Mouse (Mus musculus) embryonic facial prominence, embryonic 10.5 days (tissue): ENCODE data around the gene Stx11. TPM values are rescaled to one million over a fixed set of nuclear protein-coding genes. Genes with fewer than 3 reads are reported as not detected.
"Not testable (repeated sequence)": the region's sequence is repeated elsewhere in the genome, so short reads cannot be mapped to it uniquely, and the experiment has no call there.

Source experiments
- DNase-seq: peaks from one replicate; pipeline ENCODE4 v3.0.0-alpha.2; 2017; ENCODE audit warnings: low spot score
- H3K27ac ChIP-seq: fragments of 300-500 bp; sonication (generic); replicated peaks from 2 replicates; pipeline ENCODE4 v1.5.1; 2016; ENCODE audit warnings: mild to moderate bottlenecking
- H3K27me3 ChIP-seq: fragments of 300-500 bp; sonication (generic); replicated peaks from 2 replicates; pipeline ENCODE4 v1.6.1; 2016; ENCODE audit warnings: low read depth, mild to moderate bottlenecking; ENCODE audit not compliant: poor library complexity, severe bottlenecking
- H3K36me3 ChIP-seq: fragments of 300-500 bp; sonication (generic); replicated peaks from 2 replicates; pipeline ENCODE4 v1.6.1; 2016; ENCODE audit warnings: mild to moderate bottlenecking, moderate library complexity
- H3K4me1 ChIP-seq: fragments of 300-500 bp; sonication (generic); 2 replicates; pipeline ENCODE4 v1.6.1; 2016
- H3K4me3 ChIP-seq: fragments of 300-500 bp; sonication (generic); 2 replicates; pipeline ENCODE4 v1.5.1; 2016; ENCODE audit warnings: mild to moderate bottlenecking, moderate library complexity
- H3K9me3 ChIP-seq: fragments of 300-500 bp; sonication (generic); 2 replicates; pipeline ENCODE4 v1.6.1; 2016; ENCODE audit warnings: mild to moderate bottlenecking
- WGBS: fragments of 180-500 bp; shearing (Covaris S2); methylation state at CpG from one replicate; pipeline ENCODE4 v1.1.7; 2016; 5-methylcytosine and 5-hydroxymethylcytosine counted together
- polyA plus RNA-seq: library from polyadenylated mRNA; unstranded; fragments of >200 nt; fragmentation: Nextera tagmentation; extraction: Ambion mirVana; gene quantifications from 2 replicates; pipeline ENCODE4 v1.2.1, GENCODE M21; 2016

The Stx11 gene
- polyA plus RNA-seq, 1 experiment from 2014 or later, result 1.0 TPM

DNA sequence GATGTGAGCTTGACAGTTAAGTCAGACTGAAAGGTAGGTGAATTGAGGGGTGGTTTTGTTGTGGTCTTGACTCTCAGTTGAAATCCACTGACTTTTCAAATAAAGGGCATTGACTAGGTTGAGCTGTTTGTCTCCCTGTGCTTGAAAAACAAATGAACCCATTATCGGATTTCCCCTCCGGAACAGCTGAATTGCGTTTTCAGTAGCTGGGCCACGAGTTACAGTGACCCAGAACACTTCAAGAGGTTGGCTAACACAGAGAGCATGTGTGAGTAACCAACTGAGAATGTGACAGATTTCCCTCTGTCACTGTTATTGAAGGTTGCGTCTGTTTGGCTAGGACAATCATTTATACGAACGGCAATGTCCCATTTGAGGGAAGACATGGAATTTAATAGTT, 17.0 kb upstream of the Stx11 start:
- no peaks in the 10 kb centered on the region for H3K4me1 ChIP-seq
- no peak overlapping the region for H3K27ac ChIP-seq
- DNase-seq, result no peak
- H3K36me3 ChIP-seq, result no peaks in the 10 kb centered on the region
- WGBS, result 69% methylated on average over 7 of the region's 7 CpGs
- H3K9me3 ChIP-seq, result no peaks in the 10 kb centered on the region
- H3K4me3 ChIP-seq, result no peak overlapping the region
- no peaks in the 10 kb centered on the region for H3K27me3 ChIP-seq

DNA sequence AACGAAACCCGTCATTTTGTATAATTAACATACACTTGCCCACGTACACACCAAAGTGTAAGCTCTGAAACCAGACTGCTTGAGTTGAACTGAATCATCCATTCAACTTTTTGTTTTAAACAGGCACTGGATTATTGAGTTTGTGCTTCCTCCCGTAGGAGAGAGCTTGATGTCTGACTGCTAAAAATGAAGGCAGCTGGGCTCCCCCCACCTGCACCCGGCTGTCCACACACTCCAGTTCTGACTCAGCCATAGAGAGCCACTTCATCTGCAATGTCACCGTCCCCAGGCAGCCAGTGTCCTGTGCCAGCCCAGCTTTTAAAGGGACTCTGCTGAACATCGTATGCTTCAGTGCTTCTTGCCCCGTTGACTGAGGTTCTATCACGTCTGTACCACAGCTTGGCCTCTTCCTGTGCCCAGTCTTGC, 13.7 kb upstream of the Stx11 start:
- Histone ChIP-seq H3K4me3 (no peak overlapping the region), H3K9me3 (no peaks in the 10 kb centered on the region), H3K36me3 (no peaks in the 10 kb centered on the region), H3K4me1 (no peaks in the 10 kb centered on the region), H3K27me3 (no peaks in the 10 kb centered on the region), H3K27ac (no peak overlapping the region)
- no peak for DNase-seq
- WGBS, result 86% methylated on average over 9 of the region's 9 CpGs

DNA sequence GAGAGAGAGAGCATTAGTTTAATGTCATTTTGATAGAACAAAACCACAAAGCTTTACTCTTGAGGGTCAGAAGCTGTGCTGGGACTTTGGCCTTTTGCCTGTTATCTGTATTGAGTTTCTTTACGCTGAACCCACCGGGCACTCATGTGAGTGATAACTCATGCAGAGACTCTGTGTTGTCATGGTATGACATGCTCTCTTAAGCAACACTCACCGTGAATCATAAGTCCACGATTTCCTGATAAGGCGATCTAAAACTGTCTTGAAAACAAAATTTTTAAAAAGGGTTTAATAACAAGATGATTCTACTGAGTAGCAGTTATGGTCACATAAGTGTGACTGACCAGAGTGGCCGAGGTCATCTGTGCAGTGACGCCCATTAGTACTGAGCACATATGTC, 12.5 kb upstream of the Stx11 start:
- no peaks in the 10 kb centered on the region for H3K36me3 ChIP-seq

DNA sequence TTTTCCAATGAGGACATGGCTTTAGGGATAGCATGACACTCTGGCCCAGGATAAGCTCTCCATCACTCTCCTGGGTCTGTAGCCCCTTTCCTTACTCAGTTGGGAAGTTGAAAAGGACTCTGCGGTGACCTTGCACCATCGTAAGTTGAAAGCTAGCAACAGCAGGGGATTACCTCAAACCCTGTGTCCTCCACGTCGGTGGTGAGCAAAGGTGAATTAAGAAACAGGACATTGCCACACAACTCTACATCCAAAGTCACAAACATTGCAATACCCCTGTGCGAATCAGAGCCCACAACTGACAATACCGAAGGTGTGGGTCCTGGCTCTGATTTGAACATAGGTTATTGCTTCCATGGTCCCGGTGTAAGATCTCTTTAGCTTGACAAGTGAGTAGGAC, 11.9 kb upstream of the Stx11 start:
- Histone ChIP-seq H3K4me3 (no peak overlapping the region), H3K27ac (no peak overlapping the region), H3K36me3 (no peaks in the 10 kb centered on the region), H3K9me3 (no peaks in the 10 kb centered on the region), H3K4me1 (no peaks in the 10 kb centered on the region), H3K27me3 (no peaks in the 10 kb centered on the region)
- DNase-seq, result no peak
- WGBS, result 92% methylated on average over 7 of the region's 7 CpGs

More for the DNA sequence above, 12.5 kb upstream of the Stx11 start:
- 95% methylated on average over 7 of the region's 7 CpGs for WGBS
- no peaks in the 10 kb centered on the region for H3K9me3 ChIP-seq
- no peaks in the 10 kb centered on the region for H3K27me3 ChIP-seq
- DNase-seq, result no peak
- no peak overlapping the region for H3K27ac ChIP-seq
- no peak overlapping the region for H3K4me3 ChIP-seq
- no peaks in the 10 kb centered on the region for H3K4me1 ChIP-seq

DNA sequence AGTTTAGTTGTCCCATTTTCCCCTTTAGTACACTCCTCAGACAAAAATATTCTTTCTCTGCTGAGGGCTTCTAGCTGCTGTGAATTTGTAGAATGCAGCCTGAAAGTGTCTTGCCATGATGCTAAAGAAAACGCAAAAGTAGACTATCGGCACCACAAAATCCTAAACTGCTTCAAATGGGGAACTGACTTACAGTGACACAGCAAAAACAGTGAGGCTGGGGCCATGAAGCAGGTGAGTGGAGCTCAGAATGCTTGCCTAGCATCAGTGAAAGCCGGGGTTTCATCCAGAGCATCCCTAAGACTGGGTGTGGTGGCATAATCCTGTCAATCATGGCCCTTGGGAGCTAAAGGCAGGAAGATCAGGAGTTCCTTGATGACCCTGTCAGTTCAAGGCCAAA, 11.4 kb upstream of the Stx11 start:
- H3K27me3 ChIP-seq, result no peaks in the 10 kb centered on the region
- H3K27ac ChIP-seq, result no peak overlapping the region
- 93% methylated on average over 3 of the region's 3 CpGs for WGBS
- H3K36me3 ChIP-seq, result no peaks in the 10 kb centered on the region
- DNase-seq, result no peak
- no peaks in the 10 kb centered on the region for H3K4me1 ChIP-seq
- H3K9me3 ChIP-seq, result no peaks in the 10 kb centered on the region
- no peak overlapping the region for H3K4me3 ChIP-seq

DNA sequence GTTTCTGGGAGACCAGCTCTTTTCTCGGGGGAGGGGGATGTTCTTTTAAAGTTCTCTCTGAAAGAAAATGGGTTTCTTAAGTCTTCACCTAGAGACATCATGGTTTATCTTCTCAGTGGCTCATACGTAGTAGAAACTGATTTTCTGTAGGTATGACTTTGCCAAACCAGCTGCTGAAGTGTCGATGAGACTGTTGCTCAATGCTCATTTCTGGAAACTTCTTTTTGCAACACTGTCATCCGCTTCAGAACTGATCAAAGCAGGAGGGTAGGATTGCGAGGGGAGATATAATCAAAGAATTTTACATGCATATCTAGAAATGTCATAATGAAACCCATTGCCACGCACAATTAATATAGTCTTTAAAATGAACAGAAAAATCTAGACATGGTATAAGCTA, 10.5 kb upstream of the Stx11 start:
- Histone ChIP-seq H3K27me3 (no peaks in the 10 kb centered on the region), H3K36me3 (no peaks in the 10 kb centered on the region), H3K27ac (no peak overlapping the region), H3K4me1 (no peaks in the 10 kb centered on the region), H3K4me3 (no peak overlapping the region), H3K9me3 (no peaks in the 10 kb centered on the region)
- no peak for DNase-seq
- 91% methylated on average over 6 of the region's 6 CpGs for WGBS

DNA sequence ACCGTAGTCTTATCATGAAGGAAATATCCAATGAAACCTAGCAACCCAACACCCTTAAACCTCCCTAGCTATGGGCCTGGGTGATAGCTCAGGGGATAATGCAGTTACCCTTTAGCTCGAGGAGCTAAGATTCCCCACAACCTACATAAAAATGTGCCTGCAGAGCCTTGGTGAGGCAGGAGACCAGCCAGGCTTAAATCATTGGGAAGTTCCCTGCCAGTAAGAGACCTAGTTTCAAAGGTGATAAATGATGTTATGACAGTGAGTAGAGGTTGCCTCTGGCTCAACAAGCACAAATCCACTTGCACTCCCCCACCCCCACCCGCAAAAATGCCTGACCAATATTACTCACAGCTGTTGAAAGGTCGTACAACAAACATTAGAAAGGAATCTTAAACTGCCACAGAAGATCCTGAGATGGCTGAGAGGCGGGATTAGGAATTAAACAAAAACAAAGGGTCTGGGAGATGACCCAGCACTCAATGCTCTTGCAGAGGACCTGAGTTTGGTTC, 1.6 kb upstream of the Stx11 start:
- Histone ChIP-seq H3K4me3 (no peak overlapping the region), H3K27ac (no peak overlapping the region), H3K27me3 (peaks cover 37% of the 10 kb centered on the region), H3K9me3 (no peaks in the 10 kb centered on the region), H3K4me1 (0 out of 2 replicates have a peak, but pooled peaks cover 6% of the 10 kb centered on the region), H3K36me3 (no peaks in the 10 kb centered on the region)
- 73% methylated on average over 5 of the region's 5 CpGs for WGBS
- DNase-seq, result no peak

DNA sequence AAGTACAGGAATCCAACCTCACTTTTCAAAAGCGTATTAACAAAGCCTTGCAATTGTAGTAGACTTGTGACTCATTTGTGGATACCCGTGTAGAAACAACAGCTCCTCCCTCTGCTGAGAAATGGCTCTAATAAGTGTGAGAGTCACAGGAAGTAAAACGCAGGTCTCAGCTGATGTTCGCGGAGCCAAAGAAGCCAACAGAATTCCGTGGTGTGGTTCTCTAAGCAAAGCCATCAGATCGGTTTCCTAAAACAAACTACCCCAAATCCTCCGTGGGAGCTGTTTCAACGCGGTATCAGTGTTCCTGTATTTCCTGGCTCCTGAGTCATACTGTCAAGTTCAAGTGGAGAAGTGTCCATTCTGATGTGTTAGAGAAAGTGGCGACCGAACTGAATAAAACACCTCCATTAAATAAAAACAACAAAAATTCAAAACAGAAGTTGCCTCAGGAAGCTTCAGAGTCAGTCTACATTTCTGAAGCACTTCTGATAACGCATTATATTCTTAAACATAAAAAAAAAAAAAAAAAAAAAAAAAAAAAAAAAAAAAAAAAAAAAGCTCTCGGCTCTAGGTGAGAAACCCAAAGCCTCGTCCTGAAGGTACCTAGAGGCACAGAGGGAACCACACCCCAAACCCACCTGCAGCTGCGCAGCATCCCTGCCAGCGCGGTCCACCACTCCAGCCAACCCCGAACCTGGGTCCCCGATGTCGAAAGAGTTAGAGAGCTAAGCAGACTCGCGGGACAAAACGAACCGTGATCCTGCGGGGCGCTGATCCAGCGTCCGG, 543 bp downstream of the Stx11 start:
- WGBS, result 6% methylated on average over 29 of the region's 29 CpGs
- DNase-seq, result peak; percentile 21
- H3K27ac ChIP-seq, result peak overlapping the region; percentile 81

DNA sequence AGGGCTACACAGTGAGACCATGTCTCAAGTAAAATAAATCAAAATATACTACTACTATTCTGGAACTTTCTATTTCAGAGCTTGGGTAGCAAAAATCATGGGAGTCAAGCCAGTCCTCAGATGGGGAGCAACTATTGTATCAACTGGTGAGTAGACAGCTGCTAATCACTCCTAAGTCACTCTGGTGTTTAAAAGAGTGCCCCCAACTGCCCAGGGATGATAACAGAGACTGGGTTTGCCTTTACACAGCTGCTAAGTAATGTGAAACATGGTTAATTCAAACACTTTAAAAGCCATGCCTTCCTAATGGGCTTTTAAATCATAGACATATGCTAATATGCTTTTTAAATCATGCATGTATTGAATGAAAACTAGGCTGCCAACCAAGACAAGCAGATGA, 1.9 kb downstream of the Stx11 start:
- Histone ChIP-seq H3K27ac (no peak overlapping the region), H3K4me3 (no peak overlapping the region), H3K36me3 (no peaks in the 10 kb centered on the region), H3K4me1 (0 out of 2 replicates have a peak, but pooled peaks cover 6% of the 10 kb centered on the region), H3K27me3 (peaks cover 37% of the 10 kb centered on the region), H3K9me3 (no peaks in the 10 kb centered on the region)
- no peak for DNase-seq

More for the DNA sequence above, 543 bp downstream of the Stx11 start:
- Histone ChIP-seq H3K36me3 (no peaks in the 10 kb centered on the region), H3K4me1 (0 out of 2 replicates have a peak, but pooled peaks cover 6% of the 10 kb centered on the region), H3K4me3 (peak overlapping the region; percentile 78), H3K9me3 (no peaks in the 10 kb centered on the region), H3K27me3 (peaks cover 37% of the 10 kb centered on the region)

DNA sequence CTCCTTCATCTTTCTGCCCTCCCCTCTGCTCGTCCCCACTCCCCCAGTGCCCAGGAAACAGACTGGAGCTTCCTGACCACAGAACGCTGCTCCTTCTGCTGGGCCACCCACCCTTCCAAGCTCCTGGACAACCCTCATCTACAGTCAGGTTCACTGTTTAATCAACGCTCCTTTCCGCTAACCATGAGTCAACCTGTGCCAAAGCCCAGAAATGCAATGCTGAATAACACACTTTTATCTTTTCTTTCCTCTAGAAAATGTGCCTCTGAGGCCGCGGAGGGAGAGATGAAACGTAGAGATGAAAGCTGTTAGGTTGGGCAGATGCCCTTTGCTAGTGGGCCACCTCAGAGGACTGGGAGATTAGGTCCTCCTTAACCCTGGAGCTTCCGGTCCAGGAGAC, 2.6 kb downstream of the Stx11 start:
- Histone ChIP-seq H3K9me3 (no peaks in the 10 kb centered on the region), H3K27ac (no peak overlapping the region), H3K27me3 (peaks cover 37% of the 10 kb centered on the region), H3K4me3 (no peak overlapping the region), H3K4me1 (0 out of 2 replicates have a peak, but pooled peaks cover 6% of the 10 kb centered on the region), H3K36me3 (no peaks in the 10 kb centered on the region)
- WGBS, result 86% methylated on average over 8 of the region's 8 CpGs
- DNase-seq, result no peak

DNA sequence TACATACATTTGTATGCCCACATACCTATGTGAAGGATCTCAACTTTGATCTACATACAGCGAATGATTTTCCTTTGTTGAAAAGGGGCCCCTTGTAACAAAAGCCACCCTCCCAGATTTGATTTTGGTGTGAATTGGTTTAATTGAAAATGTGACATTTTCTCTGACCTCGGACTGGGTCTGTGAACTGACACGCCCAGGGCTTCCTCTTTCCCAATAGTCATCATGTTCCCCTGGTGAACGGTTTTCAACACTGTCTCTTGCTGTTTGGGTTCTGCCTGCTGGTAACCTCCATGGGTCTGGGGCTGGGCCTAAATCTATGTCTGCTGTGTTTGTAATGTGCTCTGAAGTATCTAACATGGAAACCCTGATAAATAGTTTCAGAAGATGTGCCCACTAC, 6.8 kb downstream of the Stx11 start:
- Histone ChIP-seq H3K9me3 (no peaks in the 10 kb centered on the region), H3K4me3 (no peak overlapping the region), H3K27me3 (peaks cover 14% of the 10 kb centered on the region), H3K27ac (no peak overlapping the region), H3K4me1 (no peaks in the 10 kb centered on the region), H3K36me3 (no peaks in the 10 kb centered on the region)
- no peak for DNase-seq
- 82% methylated on average over 4 of the region's 4 CpGs for WGBS

DNA sequence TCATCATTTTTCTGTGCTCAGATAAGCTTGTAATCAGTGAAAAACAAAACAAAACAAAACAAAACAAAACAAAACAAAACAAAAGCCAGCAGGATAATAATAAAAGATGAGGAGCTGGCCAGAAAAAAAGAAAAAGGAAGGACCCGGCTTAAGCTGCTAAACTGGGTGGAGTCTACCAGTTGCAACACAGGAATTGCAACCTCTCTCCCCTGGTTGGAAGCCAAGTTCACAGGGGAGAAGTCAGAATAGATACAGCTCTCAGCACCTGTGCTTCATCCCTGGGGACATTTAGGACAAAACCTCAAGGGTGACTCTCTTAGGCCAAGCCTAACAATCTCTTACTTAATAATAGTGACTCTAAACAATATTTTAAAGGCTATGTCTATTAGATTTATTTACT, 8.3 kb downstream of the Stx11 start:
- no peaks in the 10 kb centered on the region for H3K4me1 ChIP-seq
- WGBS, result 68% methylated on average over 1 of the region's 1 CpGs

DNA sequence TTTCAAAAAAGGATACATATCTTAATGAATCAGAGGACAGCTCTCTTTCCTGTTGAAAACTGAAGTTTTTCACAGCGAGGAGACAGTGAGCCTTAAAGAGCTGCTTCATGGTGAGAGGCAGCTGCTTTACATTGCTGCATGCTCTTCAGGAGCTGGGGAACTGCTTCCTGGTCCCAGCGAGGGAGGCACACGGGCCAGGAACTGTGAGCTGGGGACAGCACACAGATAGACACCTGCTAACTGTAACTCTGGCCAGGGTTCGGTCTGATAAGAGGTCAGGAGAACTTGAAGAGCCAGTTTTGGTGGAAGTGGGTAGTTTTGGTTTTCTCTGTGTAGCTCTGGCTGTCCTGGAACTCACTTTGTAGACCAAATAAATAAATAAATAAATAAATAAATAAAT, 12.7 kb downstream of the Stx11 start:
- not testable (repeated sequence) for H3K27me3 ChIP-seq, H3K9me3 ChIP-seq, H3K4me3 ChIP-seq, H3K4me1 ChIP-seq, H3K27ac ChIP-seq, DNase-seq, H3K36me3 ChIP-seq
- 60% methylated on average over 4 of the region's 4 CpGs for WGBS

More for the DNA sequence above, 8.3 kb downstream of the Stx11 start:
- DNase-seq, result no peak
- no peaks in the 10 kb centered on the region for H3K36me3 ChIP-seq
- H3K27ac ChIP-seq, result no peak overlapping the region
- H3K27me3 ChIP-seq, result no peaks in the 10 kb centered on the region
- H3K4me3 ChIP-seq, result no peak overlapping the region
- no peaks in the 10 kb centered on the region for H3K9me3 ChIP-seq
